Mouse (Mus musculus) T-helper 2 cell (primary cell): ENCODE data around the gene Crbn.

Experiments
- in situ Hi-C: fragments of 300-600 bp; cut with MboI, MseI; formaldehyde crosslinking; loops from one replicate; pipeline ENCODE4 v1.15.1; 2025; ENCODE audit warnings: high pct_unique_total_duplicates

Gene Crbn

DNA sequence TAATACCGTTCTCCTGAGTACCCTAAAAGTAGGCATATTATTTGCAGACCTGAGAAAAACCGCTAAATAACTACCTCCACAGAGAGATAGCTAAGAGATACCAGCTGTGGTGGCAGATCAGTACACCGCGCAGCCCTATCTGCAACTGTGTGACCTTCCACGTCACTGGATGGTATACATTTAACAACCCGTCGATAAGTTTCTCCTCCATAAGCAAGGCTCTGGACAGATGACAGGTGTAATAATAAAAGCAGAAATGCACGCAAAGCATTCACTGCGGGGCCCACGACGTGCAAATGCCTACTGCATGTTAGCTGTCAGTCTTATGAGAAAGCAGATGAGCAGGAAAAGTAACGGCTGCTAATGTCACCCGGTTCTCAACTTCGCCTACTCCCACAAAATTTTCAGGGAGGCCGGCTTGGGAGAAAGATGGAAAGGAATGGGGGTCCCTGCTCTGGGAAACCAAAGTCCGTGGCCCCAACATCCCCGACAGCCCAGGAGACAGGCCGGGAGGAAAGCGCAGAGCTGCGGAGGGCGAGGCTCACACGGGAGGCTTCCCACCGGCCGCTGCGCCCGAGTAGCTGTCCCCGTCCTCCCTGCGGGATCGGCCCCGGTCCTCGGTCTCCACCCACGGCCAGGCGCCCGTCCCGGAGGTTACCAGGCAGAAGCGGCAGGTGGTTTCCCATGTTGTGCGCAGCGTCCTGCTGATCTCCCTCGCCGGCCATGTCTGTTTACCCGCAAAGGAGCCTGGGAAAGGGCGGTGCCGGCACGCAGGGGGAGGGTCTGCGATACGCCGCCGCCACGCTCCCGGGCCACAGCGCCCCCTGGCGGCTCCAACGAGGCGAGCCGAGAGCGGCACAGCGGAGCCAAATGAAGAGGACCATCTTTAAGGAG lies at the start of gene Crbn:
Gene Crbn (minus strand): TSS at position 745 of the 894 bp plus-strand sequence.
- in situ Hi-C loops = loop anchor here (10.0 kb wide), 1 partner anchor 1255 kb away; no protein-coding TSS in a partner anchor

DNA sequence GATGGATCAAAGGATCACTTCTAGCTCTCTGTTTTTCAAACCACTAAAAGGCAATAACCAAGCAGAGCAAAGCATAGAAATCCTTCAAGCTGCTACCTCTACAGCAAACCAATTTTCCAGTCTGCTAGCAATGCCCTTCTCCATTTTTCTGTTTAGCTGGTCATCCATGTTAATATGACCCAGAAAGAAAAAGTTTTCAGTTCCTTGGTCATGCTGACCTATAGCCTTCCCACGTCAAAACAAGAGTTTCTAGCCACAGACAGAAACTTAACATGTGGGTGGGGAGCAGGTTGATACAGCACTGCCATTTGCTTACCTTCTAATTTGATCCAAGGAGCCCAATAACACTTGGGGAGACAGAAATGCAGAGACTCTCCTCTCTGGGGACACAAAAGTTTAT lies 40.3 kb upstream of the Crbn start:
- in situ Hi-C loops = no loop called here

DNA sequence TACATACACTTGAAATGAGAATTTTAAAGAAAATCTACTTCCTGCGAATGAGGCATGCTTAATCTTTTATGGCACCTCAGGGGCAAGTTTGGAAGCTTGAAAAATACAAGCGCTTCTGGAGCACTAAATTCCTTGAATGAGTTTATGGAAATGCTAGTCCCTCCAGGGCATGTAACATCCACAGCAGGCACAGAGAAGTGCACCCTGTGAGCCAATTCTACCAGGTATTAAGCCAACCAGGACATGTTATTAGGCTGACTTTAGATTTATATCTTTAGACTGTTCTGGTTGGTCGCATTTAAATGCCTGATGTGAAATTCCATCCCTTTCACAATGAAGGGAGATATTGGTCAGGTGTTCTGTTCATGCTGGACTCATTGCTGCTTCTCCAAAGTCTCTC lies 38.2 kb upstream of the Crbn start:
- in situ Hi-C loops = no loop called here

DNA sequence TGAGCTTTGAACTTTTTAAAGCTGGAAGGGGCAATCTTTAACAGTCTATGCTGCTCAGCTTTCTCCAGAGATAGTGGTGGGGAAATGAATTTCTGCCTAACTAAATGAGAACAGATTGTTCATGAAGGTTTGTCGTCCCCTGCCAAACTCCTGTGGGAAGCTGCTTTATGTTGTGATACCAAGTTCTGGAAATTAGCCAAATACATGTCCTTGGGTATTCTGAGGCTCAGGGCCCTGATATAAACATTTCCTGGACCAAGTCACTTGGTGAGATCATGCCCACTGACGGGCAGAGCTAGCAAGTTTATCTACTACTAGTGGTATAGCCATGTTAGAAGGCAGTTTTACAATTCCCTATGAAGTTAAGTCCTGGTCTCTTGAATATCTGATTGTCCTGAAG lies 35.4 kb upstream of the Crbn start:
- in situ Hi-C loops = no loop called here

DNA sequence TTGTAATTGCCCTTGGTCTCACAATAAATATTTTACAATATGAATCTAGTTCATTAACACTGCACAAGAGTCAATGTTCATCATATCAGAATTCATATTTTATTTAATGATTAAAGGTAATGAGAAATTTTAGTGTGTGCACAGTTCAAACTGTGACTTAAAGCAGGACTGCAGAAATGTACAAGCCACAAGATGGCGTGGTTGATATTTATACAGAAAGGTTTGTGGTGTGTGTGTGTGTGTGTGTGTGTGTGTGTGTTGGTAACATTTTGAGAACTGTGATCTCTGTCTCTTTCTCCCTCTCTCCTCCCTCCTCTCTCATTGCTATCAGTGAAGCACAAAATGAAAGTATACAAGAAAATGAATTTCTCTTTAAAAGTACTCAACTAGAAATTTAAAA lies 22.5 kb upstream of the Crbn start:
- in situ Hi-C loops = no loop called here

DNA sequence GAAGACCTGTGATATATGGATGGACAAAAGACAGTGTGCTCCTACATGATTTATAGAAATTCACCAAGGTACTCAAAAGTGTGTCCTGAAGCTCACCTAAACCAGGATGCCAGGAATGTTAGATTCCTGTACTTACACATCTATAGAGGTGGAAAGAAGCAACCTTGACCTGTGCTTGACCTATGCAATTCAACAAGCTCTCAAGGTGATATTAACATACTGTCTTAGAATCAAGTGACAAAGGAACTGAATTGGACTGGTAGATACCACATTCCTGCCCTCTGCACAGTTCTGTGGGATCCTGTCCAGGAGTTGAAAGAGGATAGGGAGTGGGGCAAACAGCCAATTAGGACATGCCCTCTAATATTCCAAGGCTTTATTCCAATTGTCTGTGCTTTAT lies 20.7 kb upstream of the Crbn start:
- in situ Hi-C loops = no loop called here

DNA sequence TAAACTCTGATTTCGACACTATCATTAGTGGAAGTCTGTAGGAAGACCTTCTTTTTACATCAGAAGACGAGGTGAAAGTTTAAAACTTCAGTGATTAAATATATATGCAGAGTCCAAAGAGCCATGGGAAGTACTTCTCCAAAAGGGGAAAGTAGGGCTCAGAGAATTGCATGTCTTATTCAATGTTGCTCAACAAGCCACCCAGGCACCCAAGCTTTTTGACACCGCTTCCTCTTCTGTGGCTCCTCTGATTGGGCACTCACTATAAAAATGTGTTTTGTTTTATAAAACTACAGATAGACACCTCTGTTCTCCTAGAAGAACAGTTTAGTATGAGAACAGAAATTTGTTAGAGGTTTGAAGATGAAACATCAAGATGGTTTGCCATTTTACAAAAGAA lies 20.0 kb upstream of the Crbn start:
- in situ Hi-C loops = no loop called here

DNA sequence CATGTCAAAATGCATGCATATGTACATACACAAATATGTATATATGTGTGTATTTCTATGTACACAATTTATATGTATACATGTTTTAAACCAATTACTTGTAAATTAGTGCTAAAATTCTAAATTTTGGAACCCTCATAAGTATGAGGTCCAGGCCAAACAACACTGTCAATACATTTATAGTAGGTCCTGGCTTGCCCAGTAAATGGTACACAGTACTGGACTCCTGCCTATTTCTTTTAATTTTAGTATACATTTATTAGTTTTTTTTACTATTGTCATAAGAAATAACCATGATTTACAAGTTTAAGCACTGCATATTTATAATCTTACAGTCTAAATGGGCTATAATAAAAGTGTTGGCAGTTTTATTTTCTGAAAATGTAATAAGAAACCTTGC lies 19.4 kb upstream of the Crbn start:
- in situ Hi-C loops = no loop called here

DNA sequence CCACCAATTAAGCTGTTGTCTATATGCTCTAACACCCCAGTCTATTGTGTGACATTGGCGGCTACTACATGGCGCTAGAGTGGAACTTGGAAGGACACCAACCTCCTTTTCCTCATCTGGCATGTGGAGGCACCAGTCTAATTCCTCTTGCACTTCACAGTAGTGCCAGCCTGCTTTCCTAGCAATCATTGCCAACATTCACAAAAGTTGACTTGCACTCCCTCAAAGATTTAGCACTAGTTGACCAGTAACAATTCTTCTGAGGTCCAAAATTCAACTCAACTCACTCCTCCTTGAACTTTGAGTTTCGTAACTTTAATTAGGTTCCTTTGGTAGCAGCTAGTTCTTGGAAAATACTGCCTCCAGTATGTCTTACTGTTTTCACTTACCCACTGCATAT lies 10.8 kb upstream of the Crbn start:
- in situ Hi-C loops = no loop called here

DNA sequence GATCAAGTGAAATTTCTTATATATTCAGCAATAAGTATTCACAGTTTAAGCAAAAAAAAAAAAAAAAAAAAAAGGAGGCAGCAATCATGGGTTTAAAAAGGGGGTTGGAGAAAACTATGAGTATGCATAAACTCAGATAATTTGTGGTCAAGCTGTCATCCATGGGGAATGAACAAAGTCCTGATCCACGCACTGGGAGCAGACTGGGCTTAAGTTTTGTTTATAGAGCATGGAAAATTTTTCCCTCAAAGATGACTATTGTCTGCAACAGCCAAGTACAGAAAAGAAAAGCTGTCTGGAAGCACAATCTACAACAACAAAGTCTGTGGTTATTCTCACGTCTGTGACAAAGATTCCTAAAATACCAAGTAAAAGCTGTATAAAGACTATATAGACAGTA lies 9.3 kb upstream of the Crbn start:
- in situ Hi-C loops = no loop called here

DNA sequence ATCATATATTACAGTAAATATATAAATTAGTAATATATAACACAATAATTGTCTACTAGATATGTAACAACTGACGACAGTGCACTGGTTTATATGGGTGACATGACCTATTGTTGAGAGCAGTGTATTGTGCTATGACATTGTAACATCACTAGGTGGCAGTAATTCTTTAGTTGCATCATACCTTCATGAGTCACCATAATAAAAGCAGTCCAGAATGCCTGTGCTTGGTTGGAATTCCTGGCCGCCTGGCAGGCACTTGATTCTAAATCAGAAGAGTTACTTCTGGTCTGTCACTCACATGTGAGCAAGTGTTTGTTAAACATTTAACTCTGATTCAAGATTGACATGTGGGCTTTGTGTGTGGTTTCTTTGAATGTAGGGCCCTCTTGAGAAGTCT lies 5.0 kb upstream of the Crbn start:
- in situ Hi-C loops = no loop called here

DNA sequence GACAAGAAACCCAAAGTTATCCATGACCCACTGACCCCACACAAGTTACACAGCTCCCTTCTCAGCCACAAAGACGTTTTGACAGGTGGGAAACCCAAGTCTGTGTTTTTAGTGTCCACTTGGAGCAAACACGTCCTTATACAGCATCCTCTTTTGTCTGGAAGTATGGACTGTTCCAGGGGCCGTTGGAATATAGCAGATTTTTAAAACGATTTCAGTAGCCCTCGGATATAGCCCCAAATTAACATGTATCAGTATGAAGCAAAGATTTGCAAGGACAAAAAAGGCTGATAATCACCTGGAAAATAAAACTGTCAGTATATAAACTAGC lies 315 bp upstream of the Crbn start:
- in situ Hi-C loops = no loop called here

DNA sequence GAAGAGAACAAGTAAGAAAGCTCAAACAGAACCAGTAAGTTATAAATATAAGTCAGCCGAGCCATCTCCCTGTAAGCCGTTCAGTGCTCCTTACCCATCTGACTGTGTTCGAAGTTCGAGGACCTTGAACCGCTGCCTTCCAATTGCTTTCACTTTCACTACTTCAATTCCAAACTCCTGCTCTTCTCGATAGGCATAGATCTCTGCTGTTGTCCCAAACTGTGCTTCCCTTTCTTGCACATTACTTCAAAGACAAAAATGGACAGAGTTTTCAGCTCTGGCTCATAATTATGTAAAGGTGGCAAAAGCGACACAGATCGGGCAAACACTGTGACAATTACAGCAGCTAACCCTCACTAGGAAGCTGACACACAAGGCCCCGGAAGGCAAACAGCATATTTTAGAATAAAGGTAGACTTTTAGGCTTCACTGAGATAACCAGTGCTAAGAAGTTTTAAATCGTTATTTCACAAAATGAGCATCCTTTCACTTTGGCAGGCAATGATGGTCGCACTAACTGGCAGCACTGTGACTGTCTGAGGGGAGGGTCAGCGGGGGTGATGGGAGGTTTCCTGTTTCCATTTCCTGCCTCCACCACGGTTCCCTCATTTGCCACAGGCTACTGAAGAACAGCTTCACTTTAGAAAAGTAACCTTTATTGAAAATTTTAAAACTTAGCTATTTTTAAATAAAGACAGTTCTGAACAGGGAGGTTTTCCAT lies 5.6 kb downstream of the Crbn start:
- in situ Hi-C loops = loop anchor here (10.0 kb wide), 1 partner anchor 1261 kb away; no protein-coding TSS in a partner anchor

DNA sequence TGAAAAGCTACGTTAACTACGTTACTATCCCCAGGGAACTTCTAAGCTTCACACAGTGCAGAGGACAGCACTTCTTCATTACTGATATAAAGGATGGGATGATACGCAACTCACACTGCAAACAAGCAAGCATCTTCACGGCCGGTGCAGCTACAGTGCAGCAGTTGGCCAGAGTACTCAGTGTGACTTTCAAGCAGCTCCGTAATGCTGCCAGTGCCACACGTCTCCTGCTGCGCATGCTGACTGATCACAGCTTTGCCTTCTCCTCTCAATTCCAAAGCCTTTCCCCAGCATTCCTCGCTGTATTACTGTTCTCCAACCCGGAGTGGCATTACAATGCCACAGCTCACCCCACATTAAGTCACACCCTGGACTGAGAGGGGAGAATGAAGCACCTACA lies 6.3 kb downstream of the Crbn start:
- in situ Hi-C loops = loop anchor here (10.0 kb wide), 1 partner anchor 1261 kb away; no protein-coding TSS in a partner anchor

DNA sequence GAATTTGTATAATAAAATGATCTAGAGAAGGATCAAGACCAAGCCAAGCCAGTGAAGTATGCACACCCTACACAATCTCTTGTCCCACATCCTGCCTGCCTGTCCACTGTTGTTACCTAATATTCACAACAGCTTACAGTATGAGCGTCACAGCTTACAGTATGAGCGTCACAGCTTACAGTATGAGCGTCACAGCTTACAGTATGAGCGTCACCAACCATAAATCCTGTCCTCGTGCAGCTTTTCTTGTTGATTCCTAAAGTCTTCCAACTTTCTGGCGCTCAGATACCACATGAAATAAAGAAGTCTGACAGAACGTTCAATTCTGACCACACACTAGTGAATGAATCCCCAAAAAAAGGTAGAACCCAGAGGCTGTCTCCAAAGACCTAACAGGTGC lies 6.8 kb downstream of the Crbn start:
- in situ Hi-C loops = loop anchor here (10.0 kb wide), 1 partner anchor 1262 kb away; no protein-coding TSS in a partner anchor

DNA sequence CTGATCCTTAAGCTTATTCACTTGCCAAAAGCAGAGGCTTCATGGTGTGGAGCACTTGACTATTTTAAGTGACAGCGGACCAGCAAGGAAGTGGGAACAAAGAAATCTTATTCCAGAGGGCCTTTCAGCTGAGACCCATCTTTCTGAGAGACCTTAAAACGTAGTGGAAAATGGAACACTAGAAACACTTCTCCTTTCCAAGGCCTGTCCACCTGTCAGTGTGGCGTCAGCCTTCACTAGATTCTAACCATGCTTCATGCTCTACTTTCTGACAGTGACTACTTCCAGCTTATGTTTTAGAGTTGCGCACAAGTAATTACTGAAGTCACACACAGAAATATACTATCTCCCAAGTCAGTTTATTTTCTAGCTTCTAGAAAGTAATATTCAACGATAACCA lies 7.4 kb downstream of the Crbn start:
- in situ Hi-C loops = loop anchor here (10.0 kb wide), 1 partner anchor 1262 kb away; no protein-coding TSS in a partner anchor

DNA sequence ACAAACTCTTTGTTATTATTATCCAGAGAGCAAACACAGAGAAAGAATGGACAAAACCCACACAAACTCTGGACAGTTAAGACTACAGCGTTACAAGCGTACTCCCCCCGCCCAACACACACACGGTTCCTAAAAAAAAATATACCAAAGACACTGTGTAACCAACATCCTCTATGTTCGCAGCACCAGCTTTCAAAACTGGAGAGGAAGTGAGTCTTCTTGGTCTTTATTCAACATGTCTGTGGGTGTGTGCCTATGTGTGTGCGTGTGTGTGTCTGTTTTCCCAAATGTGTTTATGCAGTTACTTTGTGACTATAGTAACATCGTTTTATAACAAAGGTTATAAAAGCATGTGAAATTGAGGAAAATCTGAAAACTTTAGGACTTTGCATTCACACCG lies 8.4 kb downstream of the Crbn start:
- in situ Hi-C loops = loop anchor here (10.0 kb wide), 1 partner anchor 1263 kb away; no protein-coding TSS in a partner anchor

DNA sequence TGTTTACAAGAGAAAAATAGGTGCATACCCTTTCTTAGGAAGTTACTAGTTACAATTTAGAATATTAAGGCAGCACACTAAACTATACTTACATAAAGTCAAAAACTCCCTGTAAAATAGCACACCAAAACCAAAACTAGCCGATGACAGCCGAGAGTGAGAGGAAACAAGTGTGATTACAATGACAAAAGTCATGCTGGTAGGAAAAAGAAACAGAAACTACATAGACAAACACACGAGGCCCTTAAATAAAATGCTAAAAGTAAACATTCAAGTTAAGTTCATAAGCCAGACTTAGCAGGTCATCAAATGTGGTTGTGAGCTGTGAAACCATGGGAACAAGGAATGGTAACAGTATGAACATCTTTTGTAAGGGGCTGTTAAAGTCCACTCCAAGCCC lies 12.7 kb downstream of the Crbn start:
- in situ Hi-C loops = no loop called here

DNA sequence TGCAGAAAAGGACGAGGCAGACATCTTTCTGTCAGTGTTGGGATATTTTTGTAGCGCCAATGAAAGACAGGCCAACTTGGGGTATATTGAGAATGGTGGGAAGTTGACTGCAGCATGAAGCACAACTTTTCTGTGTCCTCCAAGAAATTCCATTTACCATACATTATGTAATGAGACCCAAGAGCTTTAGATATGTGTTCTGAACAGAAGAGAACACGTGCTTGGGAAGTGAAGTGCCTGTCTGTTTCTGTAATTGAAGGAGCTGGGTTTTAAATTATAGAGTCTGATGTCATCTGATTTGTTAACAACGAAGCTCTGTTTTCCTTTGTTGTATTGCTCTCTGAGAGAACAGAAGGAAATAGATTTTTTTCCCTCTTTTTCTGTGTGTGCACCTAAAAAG lies 29.8 kb downstream of the Crbn start:
- in situ Hi-C loops = no loop called here

DNA sequence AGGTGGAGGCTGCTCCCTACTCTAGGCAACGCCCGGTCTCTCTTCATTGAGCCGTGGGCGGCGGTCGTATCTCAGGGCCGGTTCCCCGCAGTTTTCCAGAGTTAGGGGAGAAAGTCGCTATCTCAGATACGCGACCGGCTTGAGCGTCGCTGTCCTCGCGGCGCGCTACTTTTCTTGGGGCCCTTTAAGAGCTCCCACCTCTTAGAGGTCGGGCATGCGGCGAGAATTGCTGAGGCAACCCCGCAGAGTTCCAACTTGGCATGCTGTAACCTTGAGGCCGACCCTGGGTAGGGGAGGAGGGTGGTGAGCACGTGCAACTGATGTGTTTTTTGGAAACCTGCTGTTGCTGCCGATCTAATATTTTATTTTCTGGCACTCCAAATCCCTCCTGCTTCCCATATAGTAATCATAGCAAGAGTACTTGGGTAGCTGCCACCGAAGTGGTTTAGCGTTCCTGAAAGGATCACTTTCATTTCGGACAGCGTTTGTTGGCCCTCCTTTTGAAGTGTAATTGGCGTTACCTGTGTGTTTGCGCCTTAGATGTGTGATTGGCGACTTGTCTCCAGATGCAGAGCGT lies 30.5 kb downstream of the Crbn start:
- in situ Hi-C loops = no loop called here

DNA sequence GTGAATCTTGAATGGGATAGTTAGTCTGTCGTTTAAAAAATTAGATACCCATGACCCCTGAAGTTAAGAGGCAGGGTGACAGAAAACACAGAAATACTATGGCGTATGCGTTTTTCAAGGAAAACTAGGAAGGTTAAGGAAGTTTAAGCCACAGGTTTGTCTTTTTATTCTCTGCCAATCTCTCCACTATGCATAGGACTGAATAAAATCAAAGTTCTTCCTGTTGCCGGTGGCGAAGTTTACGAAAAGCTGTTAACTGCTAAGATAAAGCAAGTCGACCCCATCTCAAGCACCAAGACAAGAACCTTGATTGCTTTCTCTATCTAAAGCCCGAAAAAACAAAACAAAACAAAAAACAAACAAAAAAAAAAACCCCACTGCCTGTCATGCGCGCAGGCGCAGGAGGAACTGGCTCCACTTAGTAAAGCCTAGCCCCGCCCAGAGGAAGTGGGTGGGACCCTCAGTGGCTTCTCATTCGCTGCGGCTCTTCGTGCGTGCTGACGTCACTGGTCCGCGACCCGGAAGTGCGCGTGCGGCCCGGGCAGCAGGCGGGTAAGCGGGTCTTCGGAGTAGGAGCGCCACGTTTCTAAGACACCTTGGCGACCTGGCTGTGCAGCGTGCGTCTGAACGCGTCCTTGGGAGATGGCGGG lies 31.1 kb downstream of the Crbn start, which contains the start of gene Trnt1:
Gene Trnt1 (plus strand): TSS at position 481 of the 650 bp plus-strand sequence.
- in situ Hi-C loops = no loop called here

DNA sequence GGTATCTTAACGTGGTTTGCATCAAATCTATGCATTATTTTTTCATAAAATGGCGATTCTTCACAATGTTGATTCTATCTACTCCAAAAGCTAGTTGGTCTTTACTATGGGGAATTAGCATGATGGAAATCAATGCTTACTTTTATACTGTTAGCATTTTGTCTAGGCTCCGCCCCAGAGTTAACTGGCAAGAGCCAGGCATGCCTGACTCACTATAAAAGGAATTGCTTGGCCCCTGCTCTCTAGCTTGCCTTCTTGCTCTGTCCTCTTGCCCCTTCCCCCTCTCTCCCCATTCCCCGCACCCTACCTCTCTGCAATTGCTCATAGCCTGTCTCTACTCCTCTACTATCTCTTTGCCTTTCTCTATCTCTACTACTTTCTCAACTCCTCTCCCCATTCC lies 33.1 kb downstream of the Crbn start:
- in situ Hi-C loops = no loop called here
